Mouse (Mus musculus) limb, embryonic 15.5 days (tissue): ENCODE measurements around the gene Gja5. TPM values are rescaled to one million over a fixed set of nuclear protein-coding genes. Genes with fewer than 3 reads are reported as not detected.

Experiments
- ATAC-seq: fragments of 200-750 bp; cut with Nextera tagmentation; 2 replicates; pipeline ENCODE4 v1.8.0; 2017; ENCODE audit warnings: low read depth, moderate TSS enrichment; ENCODE audit not compliant: insufficient number of reproducible peaks, low FRiP score, low TSS enrichment
- H3K27ac ChIP-seq: fragments of 300-500 bp; sonication (generic); 2 replicates; pipeline ENCODE4 v1.5.1; 2015; ENCODE audit warnings: moderate library complexity, mild to moderate bottlenecking, inconsistent platforms
- H3K27me3 ChIP-seq: fragments of 300-500 bp; sonication (generic); 2 replicates; pipeline ENCODE4 v1.6.1; 2015; ENCODE audit warnings: inconsistent platforms
- H3K36me3 ChIP-seq: fragments of 300-500 bp; sonication (generic); 2 replicates; pipeline ENCODE4 v1.6.1; 2015; ENCODE audit warnings: inconsistent platforms
- H3K4me1 ChIP-seq: fragments of 300-500 bp; sonication (generic); 2 replicates; pipeline ENCODE4 v1.6.1; 2015; ENCODE audit warnings: inconsistent platforms
- H3K4me2 ChIP-seq: fragments of 300-500 bp; sonication (generic); 2 replicates; pipeline ENCODE4 v1.6.1; 2015; ENCODE audit warnings: mild to moderate bottlenecking, inconsistent platforms
- H3K4me3 ChIP-seq: fragments of 300-500 bp; sonication (generic); 2 replicates; pipeline ENCODE4 v1.5.1; 2015; ENCODE audit warnings: mild to moderate bottlenecking, inconsistent platforms
- H3K9ac ChIP-seq: fragments of 300-500 bp; sonication (generic); 2 replicates; pipeline ENCODE4 v1.6.1; 2015; ENCODE audit warnings: inconsistent platforms
- H3K9me3 ChIP-seq: fragments of 300-500 bp; sonication (generic); 2 replicates; pipeline ENCODE4 v1.6.1; 2016; ENCODE audit warnings: inconsistent platforms
- WGBS: fragments of 180-500 bp; shearing (Covaris S2); methylation state at CpG from one replicate; pipeline ENCODE4 v1.1.7; 2015; 5-methylcytosine and 5-hydroxymethylcytosine counted together
- polyA plus RNA-seq: library from polyadenylated mRNA; unstranded; fragments of >200 nt; fragmentation: Nextera tagmentation; extraction: Ambion mirVana; gene quantifications from 2 replicates; pipeline ENCODE4 v1.2.1, GENCODE M21; 2015

Gene Gja5
- polyA plus RNA-seq, 1 experiment from 2014 or later: 26.0 TPM

DNA sequence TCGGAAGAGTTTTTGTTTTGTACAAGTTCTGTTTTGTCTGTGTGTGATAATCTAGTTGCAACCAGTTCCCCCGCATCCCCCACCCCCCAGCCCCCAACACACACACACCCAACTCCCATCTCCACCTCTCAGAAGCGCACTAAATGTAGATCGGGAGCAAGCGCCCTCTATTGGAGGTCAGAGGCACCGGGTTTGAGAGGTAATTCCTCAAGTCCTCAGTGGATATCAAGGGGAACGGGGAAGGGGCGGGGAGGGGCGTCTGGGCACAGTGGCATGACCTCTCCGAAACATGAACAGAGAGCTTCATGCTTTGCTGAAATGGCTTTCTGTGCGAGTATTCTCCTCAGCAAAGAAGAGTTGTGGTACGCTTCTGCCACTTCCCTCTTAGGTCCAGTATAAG, 213.8 kb downstream of the Gja5 start:
- H3K4me3 ChIP-seq: no peak overlapping the region
- no peak for ATAC-seq
- no peaks in the 10 kb centered on the region for H3K4me1 ChIP-seq
- H3K9ac ChIP-seq: no peak overlapping the region
- H3K36me3 ChIP-seq: no peaks in the 10 kb centered on the region
- H3K4me2 ChIP-seq: no peak overlapping the region
- H3K9me3 ChIP-seq: no peaks in the 10 kb centered on the region
- no peak overlapping the region for H3K27ac ChIP-seq
- 55% methylated on average over 12 of the region's 12 CpGs for WGBS
- no peaks in the 10 kb centered on the region for H3K27me3 ChIP-seq

GRCm38 (mm10) chr3:97124193-97124592, 219.7 kb downstream of the Gja5 start:
- no peak overlapping the region for H3K4me3 ChIP-seq
- peaks cover 3% of the 10 kb centered on the region; the same call in 1 of the 2 replicates for H3K4me1 ChIP-seq
- WGBS: 41% methylated on average over 7 of the region's 7 CpGs
- H3K9ac ChIP-seq: no peak overlapping the region
- H3K36me3 ChIP-seq: no peaks in the 10 kb centered on the region
- H3K9me3 ChIP-seq: no peaks in the 10 kb centered on the region
- no peaks in the 10 kb centered on the region for H3K27me3 ChIP-seq
- no peak for ATAC-seq
- no peak overlapping the region for H3K4me2 ChIP-seq
- no peak overlapping the region for H3K27ac ChIP-seq

Other genes with a start within 250 kb of the Gja5 start
- gene Ankrd35, start 234.6 kb upstream of the Gja5 start, polyA plus RNA-seq: 11.4 and 12.8 TPM in 2 replicates
- 65.2 and 66.5 TPM in 2 replicates for gene Pias3, start 208.3 kb upstream of the Gja5 start, polyA plus RNA-seq
- gene Nudt17, start 196.1 kb upstream of the Gja5 start, polyA plus RNA-seq: 16.8 and 17.9 TPM in 2 replicates
- 28.0 and 29.7 TPM in 2 replicates for gene Polr3c, start 177.1 kb upstream of the Gja5 start, polyA plus RNA-seq
- gene Rnf115, start 177.0 kb upstream of the Gja5 start, polyA plus RNA-seq: 37.8 and 37.9 TPM in 2 replicates
- 0.06 TPM in 1 of 2 replicates, not detected in the other for gene Pdzk1, start 75.4 kb upstream of the Gja5 start, polyA plus RNA-seq
- gene Cd160, start 75.3 kb upstream of the Gja5 start, polyA plus RNA-seq: 0.14 and 0.20 TPM in 2 replicates
- 40.2 and 40.5 TPM in 2 replicates for gene Gpr89, start 653 bp downstream of the Gja5 start, polyA plus RNA-seq
- gene Gja8, start 21.3 kb downstream of the Gja5 start, polyA plus RNA-seq: not detected in 2 replicates